Mouse (Mus musculus) cerebellum, adult 11-12 months (tissue): ENCODE measurements around the gene Hsp90ab1.

Experiments
- DNase-seq: peaks from one replicate; pipeline ENCODE4 v3.0.0; 2022

Hsp90ab1 gene

GRCm38 (mm10) chr17:45578843-45579242 lies 5.8 kb upstream of the Hsp90ab1 start:
- DNase-seq, result no peak

GRCm38 (mm10) chr17:45578242-45578641 lies 5.2 kb upstream of the Hsp90ab1 start:
- peak; percentile 37 for DNase-seq

GRCm38 (mm10) chr17:45575123-45575897 lies 2.2 kb upstream of the Hsp90ab1 start:
- DNase-seq, result no peak

GRCm38 (mm10) chr17:45574129-45574761 lies 1.2 kb upstream of the Hsp90ab1 start:
- peak; percentile 92 for DNase-seq

GRCm38 (mm10) chr17:45573780-45574123 lies 681 bp upstream of the Hsp90ab1 start:
- DNase-seq, result peak; percentile 95

- peak; percentile 83 for DNase-seq
Observed at GRCm38 (mm10) chr17:45572103-45573086, 676 bp downstream of the Hsp90ab1 start.

GRCm38 (mm10) chr17:45569999-45570398 lies 3.1 kb downstream of the Hsp90ab1 start:
- DNase-seq, result no peak

- DNase-seq, result no peak
Observed at GRCm38 (mm10) chr17:45568990-45569389, 4.1 kb downstream of the Hsp90ab1 start.

- no peak for DNase-seq
Observed at GRCm38 (mm10) chr17:45567162-45567601, 5.9 kb downstream of the Hsp90ab1 start.

GRCm38 (mm10) chr17:45566360-45567161 lies 6.5 kb downstream of the Hsp90ab1 start:
- no peak for DNase-seq

- DNase-seq, result no peak
Observed at GRCm38 (mm10) chr17:45566031-45566359, 7.1 kb downstream of the Hsp90ab1 start.

- DNase-seq, result no peak
Observed at GRCm38 (mm10) chr17:45565103-45565502, 8.0 kb downstream of the Hsp90ab1 start.

GRCm38 (mm10) chr17:45564531-45565084 lies 8.5 kb downstream of the Hsp90ab1 start:
- DNase-seq, result peak; percentile 71

GRCm38 (mm10) chr17:45563655-45564530 lies 9.2 kb downstream of the Hsp90ab1 start, which contains the start of gene Slc35b2:
TSS of gene Slc35b2 (plus strand) at chr17:45563874.
- DNase-seq, result peak; percentile 94

GRCm38 (mm10) chr17:45563216-45563615 lies 9.9 kb downstream of the Hsp90ab1 start:
- DNase-seq, result peak; percentile 60

- peak; percentile 85 for DNase-seq
Observed at GRCm38 (mm10) chr17:45559732-45560525, 13.1 kb downstream of the Hsp90ab1 start.

GRCm38 (mm10) chr17:45557998-45558862 lies 14.8 kb downstream of the Hsp90ab1 start:
- peak; percentile 60 for DNase-seq

- peak; percentile 45 for DNase-seq
Observed at GRCm38 (mm10) chr17:45557246-45557824, 15.7 kb downstream of the Hsp90ab1 start.
